Mouse (Mus musculus): ENCODE data around the gene Ldah. TPM values are rescaled to one million over a fixed set of nuclear protein-coding genes. Genes with fewer than 3 reads are reported as not detected.

Gene Ldah
- 45.3 TPM for polyA plus RNA-seq (2014; fragmentation: Illumina TruSeq; extraction: RNeasy Lipid Tissue Mini Kit (QIAGEN cat#74804))

GRCm38 (mm10) chr12:8207978-8208403 is at the start of gene Ldah:
TSS of gene Ldah (plus strand) at chr12:8208107.

GRCm38 (mm10) chr12:8301841-8302431 is 94.0 kb downstream of the Ldah start, which contains the start of gene Gdf7:
TSS of gene Gdf7 (minus strand) at chr12:8301954.

GRCm38 (mm10) chr12:8313270-8313771 is 105.4 kb downstream of the Ldah start, which contains the start of gene Hs1bp3:
TSS of gene Hs1bp3 (plus strand) at chr12:8313432.

Other genes with a start within 250 kb of the Ldah start
- gene Apob, start 230.5 kb upstream of the Ldah start, polyA plus RNA-seq (2014; fragmentation: Illumina TruSeq; extraction: RNeasy Lipid Tissue Mini Kit (QIAGEN cat#74804)), result not detected
- not detected for gene Gdf7, start 93.8 kb downstream of the Ldah start, polyA plus RNA-seq (2014; fragmentation: Illumina TruSeq; extraction: RNeasy Lipid Tissue Mini Kit (QIAGEN cat#74804))
- gene Hs1bp3, start 105.3 kb downstream of the Ldah start, polyA plus RNA-seq (2014; fragmentation: Illumina TruSeq; extraction: RNeasy Lipid Tissue Mini Kit (QIAGEN cat#74804)), result 2.6 TPM